Mouse (Mus musculus) heart, embryonic 10.5 days (tissue): ENCODE data around the gene Pde4d. TPM values are rescaled to one million over a fixed set of nuclear protein-coding genes. Genes with fewer than 3 reads are reported as not detected.
"Not testable (repeated sequence)": the region's sequence is repeated elsewhere in the genome, so short reads cannot be mapped to it uniquely, and the experiment has no call there.

ENCODE experiments used
- DNase-seq: peaks from one replicate; pipeline ENCODE4 v3.0.0-alpha.2; 2017; ENCODE audit warnings: low spot score
- H3K27ac ChIP-seq: fragments of 300-500 bp; sonication (generic); 2 replicates; pipeline ENCODE4 v1.5.1; 2016; ENCODE audit warnings: mild to moderate bottlenecking
- H3K27me3 ChIP-seq: fragments of 300-500 bp; sonication (generic); 2 replicates; pipeline ENCODE4 v1.6.1; 2016; ENCODE audit warnings: mild to moderate bottlenecking; ENCODE audit not compliant: poor library complexity, insufficient read depth, severe bottlenecking
- H3K36me3 ChIP-seq: fragments of 300-500 bp; sonication (generic); 2 replicates; pipeline ENCODE4 v1.6.1; 2016; ENCODE audit warnings: mild to moderate bottlenecking, moderate library complexity
- H3K4me1 ChIP-seq: fragments of 300-500 bp; sonication (generic); 2 replicates; pipeline ENCODE4 v1.6.1; 2016; ENCODE audit warnings: mild to moderate bottlenecking
- H3K4me3 ChIP-seq: fragments of 300-500 bp; sonication (generic); 2 replicates; pipeline ENCODE4 v1.5.1; 2016; ENCODE audit warnings: mild to moderate bottlenecking, moderate library complexity
- H3K9me3 ChIP-seq: fragments of 300-500 bp; sonication (generic); 2 replicates; pipeline ENCODE4 v1.6.1; 2016; ENCODE audit warnings: mild to moderate bottlenecking, moderate library complexity
- whole genome bisulfite sequencing: fragments of 180-500 bp; shearing (Covaris S2); methylation state at CpG from one replicate; pipeline ENCODE4 v1.1.7; 2016; 5-methylcytosine and 5-hydroxymethylcytosine counted together
- polyA plus RNA-seq: library from polyadenylated mRNA; unstranded; fragments of >200 nt; fragmentation: Nextera tagmentation; extraction: Ambion mirVana; gene quantifications from 2 replicates; pipeline ENCODE4 v1.2.1, GENCODE M21; 2016

Gene Pde4d
- polyA plus RNA-seq, 1 experiment from 2014 or later: 24.9 TPM

DNA sequence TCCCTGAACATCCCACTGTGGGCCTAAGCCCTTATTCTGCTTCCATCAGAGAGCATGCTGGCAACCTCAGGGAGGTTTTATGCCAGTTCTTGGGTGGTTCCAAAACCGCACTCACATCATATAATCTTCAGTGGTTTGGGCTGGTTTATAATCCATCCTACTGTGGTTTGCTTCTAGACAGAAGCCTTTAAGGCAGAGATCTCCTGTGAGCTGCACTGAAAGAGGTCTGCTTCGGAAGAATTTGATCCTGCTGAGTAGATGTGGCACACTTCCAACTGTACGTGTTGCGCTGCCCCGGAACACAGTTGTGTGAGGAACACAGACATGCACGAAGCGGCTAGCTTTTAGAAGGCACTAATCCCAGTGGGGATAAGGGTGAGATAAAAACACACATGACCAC lies 236.1 kb downstream of the Pde4d start:
- DNase-seq: no peak
- no peaks in the 10 kb centered on the region for H3K9me3 ChIP-seq
- no peaks in the 10 kb centered on the region for H3K27me3 ChIP-seq
- no peak overlapping the region for H3K4me3 ChIP-seq
- H3K27ac ChIP-seq: no peak overlapping the region
- no peaks in the 10 kb centered on the region for H3K4me1 ChIP-seq
- WGBS: 84% methylated on average over 7 of the region's 7 CpGs
- no peaks in the 10 kb centered on the region for H3K36me3 ChIP-seq

- no peak overlapping the region for H3K27ac ChIP-seq
- DNase-seq: no peak
- no peaks in the 10 kb centered on the region for H3K36me3 ChIP-seq
- H3K9me3 ChIP-seq: no peaks in the 10 kb centered on the region
- H3K4me1 ChIP-seq: no peaks in the 10 kb centered on the region
- WGBS: 78% methylated on average over 2 of the region's 2 CpGs
- H3K4me3 ChIP-seq: no peak overlapping the region
- no peaks in the 10 kb centered on the region for H3K27me3 ChIP-seq
These were observed 236.5 kb downstream of the Pde4d start for GRCm38 (mm10) chr13:108686262-108686661.

DNA sequence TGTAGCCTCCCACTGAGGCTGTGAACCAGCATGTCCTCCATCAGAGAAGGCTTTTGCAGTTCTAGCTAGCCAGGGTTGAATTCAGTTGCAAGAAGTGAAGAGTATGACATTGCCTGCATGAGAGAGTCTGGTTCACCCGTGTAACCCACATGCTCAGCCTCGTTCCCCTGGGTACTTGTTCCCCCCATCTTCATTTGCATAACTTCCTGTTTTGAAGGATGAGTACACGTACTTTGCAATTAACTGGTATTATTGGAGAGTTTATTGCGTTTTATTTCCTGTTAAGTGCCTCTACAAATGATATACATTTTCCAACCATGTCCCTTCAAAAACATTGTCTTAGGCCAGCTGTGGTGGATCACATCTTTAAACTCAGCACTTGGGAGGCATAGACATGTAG lies 237.1 kb downstream of the Pde4d start:
- Histone ChIP-seq H3K36me3 (no peaks in the 10 kb centered on the region), H3K9me3 (no peaks in the 10 kb centered on the region), H3K27ac (no peak overlapping the region), H3K4me3 (no peak overlapping the region), H3K27me3 (no peaks in the 10 kb centered on the region), H3K4me1 (no peaks in the 10 kb centered on the region)
- DNase-seq: no peak
- 76% methylated on average over 4 of the region's 4 CpGs for WGBS

- H3K4me3 ChIP-seq: no peak overlapping the region
- no peaks in the 10 kb centered on the region for H3K36me3 ChIP-seq
- H3K4me1 ChIP-seq: no peaks in the 10 kb centered on the region
- 75% methylated on average over 12 of the region's 12 CpGs for WGBS
- H3K27ac ChIP-seq: no peak overlapping the region
- DNase-seq: no peak
- no peaks in the 10 kb centered on the region for H3K27me3 ChIP-seq
- H3K9me3 ChIP-seq: no peaks in the 10 kb centered on the region
These were observed 243.3 kb downstream of the Pde4d start for GRCm38 (mm10) chr13:108692883-108693550.

DNA sequence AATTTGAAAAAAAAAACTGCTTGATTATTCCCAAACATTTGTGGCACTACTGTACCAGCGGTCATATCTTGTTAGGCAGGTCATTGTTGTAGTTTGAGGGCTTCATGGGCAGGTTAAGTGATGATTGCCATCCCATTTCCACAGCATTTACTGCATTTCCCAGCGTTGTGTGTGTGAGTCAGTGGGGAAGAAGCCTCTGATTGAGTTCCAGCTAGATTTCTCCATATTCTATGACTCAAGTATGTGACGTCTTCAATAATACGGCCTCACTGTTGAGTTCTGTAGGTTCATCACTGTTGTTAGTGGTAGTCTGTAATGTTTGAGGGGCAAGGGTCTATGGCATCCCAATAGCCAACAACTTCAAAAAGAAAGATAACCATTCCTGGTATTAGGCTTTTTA lies 255.7 kb downstream of the Pde4d start:
- Histone ChIP-seq H3K36me3 (no peaks in the 10 kb centered on the region), H3K27me3 (no peaks in the 10 kb centered on the region), H3K9me3 (no peaks in the 10 kb centered on the region), H3K27ac (no peak overlapping the region), H3K4me3 (no peak overlapping the region), H3K4me1 (no peaks in the 10 kb centered on the region)
- no peak for DNase-seq
- 79% methylated on average over 4 of the region's 4 CpGs for WGBS

GRCm38 (mm10) chr13:108714032-108714431 lies 264.3 kb downstream of the Pde4d start:
- no peaks in the 10 kb centered on the region for H3K27me3 ChIP-seq
- DNase-seq: no peak
- H3K4me3 ChIP-seq: no peak overlapping the region
- 76% methylated on average over 3 of the region's 3 CpGs for WGBS
- no peaks in the 10 kb centered on the region for H3K36me3 ChIP-seq
- no peak overlapping the region for H3K27ac ChIP-seq
- H3K9me3 ChIP-seq: no peaks in the 10 kb centered on the region
- H3K4me1 ChIP-seq: no peaks in the 10 kb centered on the region

- Histone ChIP-seq H3K9me3 (no peaks in the 10 kb centered on the region), H3K27me3 (no peaks in the 10 kb centered on the region), H3K36me3 (no peaks in the 10 kb centered on the region), H3K27ac (no peak overlapping the region), H3K4me3 (no peak overlapping the region), H3K4me1 (no peaks in the 10 kb centered on the region)
- no peak for DNase-seq
- 82% methylated on average over 3 of the region's 3 CpGs for WGBS
These were observed 265.3 kb downstream of the Pde4d start for GRCm38 (mm10) chr13:108715029-108715428.

DNA sequence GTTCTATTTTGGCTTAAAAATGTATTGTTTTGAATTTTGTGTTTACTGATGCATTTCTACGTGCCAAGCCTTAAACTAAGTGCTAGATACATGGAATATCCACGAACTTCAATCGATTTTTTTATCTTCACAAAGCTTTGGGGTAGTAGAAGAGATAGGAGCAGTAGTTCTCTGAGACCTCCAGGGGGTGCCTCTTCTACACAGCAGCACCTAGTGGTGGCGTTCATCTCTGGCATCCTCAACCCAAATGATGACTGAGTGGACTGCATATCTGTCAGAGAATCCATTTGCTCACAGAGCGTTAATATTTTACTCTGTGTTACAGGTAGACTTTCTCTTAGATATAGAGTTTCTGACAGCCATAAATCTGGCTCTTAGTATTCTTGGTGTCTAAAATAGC lies 272.5 kb downstream of the Pde4d start:
- Histone ChIP-seq H3K27me3 (no peaks in the 10 kb centered on the region), H3K4me3 (no peak overlapping the region), H3K36me3 (no peaks in the 10 kb centered on the region), H3K9me3 (no peaks in the 10 kb centered on the region), H3K4me1 (no peaks in the 10 kb centered on the region), H3K27ac (no peak overlapping the region)
- DNase-seq: no peak
- 70% methylated on average over 5 of the region's 5 CpGs for WGBS

GRCm38 (mm10) chr13:108734356-108734755 lies 284.6 kb downstream of the Pde4d start:
- H3K27ac ChIP-seq, H3K4me1 ChIP-seq: not testable (repeated sequence)
- WGBS: 75% methylated on average over 2 of the region's 2 CpGs

GRCm38 (mm10) chr13:108751155-108751840 lies 301.6 kb downstream of the Pde4d start:
- Histone ChIP-seq H3K36me3 (no peaks in the 10 kb centered on the region), H3K4me3 (no peak overlapping the region), H3K4me1 (no peaks in the 10 kb centered on the region), H3K27ac (no peak overlapping the region), H3K9me3 (no peaks in the 10 kb centered on the region), H3K27me3 (no peaks in the 10 kb centered on the region)
- DNase-seq: no peak
- 77% methylated on average over 3 of the region's 3 CpGs for WGBS

More at GRCm38 (mm10) chr13:108734356-108734755, 284.6 kb downstream of the Pde4d start:
- H3K9me3 ChIP-seq, DNase-seq, H3K4me3 ChIP-seq, H3K27me3 ChIP-seq, H3K36me3 ChIP-seq: not testable (repeated sequence)

GRCm38 (mm10) chr13:108757477-108757876 lies 307.7 kb downstream of the Pde4d start:
- Histone ChIP-seq H3K36me3 (no peaks in the 10 kb centered on the region), H3K27ac (no peak overlapping the region), H3K9me3 (no peaks in the 10 kb centered on the region), H3K4me1 (no peaks in the 10 kb centered on the region), H3K27me3 (no peaks in the 10 kb centered on the region), H3K4me3 (no peak overlapping the region)
- no peak for DNase-seq
- 82% methylated on average over 7 of the region's 7 CpGs for WGBS

DNA sequence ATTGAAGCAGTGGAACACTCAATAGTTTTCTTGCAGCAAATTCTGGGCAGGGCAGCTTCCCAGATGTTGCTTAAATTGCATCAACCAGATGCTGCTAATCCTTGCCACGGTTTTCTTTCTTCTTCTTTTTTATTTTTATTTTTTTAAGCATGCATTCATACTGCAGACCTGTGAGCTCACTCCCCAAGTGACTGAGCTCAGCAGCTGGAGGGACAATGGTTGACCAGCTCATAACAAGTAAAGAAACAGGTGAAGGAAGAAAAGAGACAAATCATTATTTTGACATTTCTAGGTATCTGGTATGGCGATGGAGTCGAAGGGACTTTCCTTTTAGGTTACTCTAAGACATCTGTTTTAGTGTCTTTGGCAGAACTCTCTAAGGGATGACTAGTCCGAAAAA lies 308.6 kb downstream of the Pde4d start:
- no peaks in the 10 kb centered on the region for H3K9me3 ChIP-seq
- 79% methylated on average over 4 of the region's 4 CpGs for WGBS
- no peak for DNase-seq
- no peaks in the 10 kb centered on the region for H3K36me3 ChIP-seq
- H3K27me3 ChIP-seq: no peaks in the 10 kb centered on the region
- H3K4me1 ChIP-seq: no peaks in the 10 kb centered on the region
- no peak overlapping the region for H3K27ac ChIP-seq
- H3K4me3 ChIP-seq: no peak overlapping the region

DNA sequence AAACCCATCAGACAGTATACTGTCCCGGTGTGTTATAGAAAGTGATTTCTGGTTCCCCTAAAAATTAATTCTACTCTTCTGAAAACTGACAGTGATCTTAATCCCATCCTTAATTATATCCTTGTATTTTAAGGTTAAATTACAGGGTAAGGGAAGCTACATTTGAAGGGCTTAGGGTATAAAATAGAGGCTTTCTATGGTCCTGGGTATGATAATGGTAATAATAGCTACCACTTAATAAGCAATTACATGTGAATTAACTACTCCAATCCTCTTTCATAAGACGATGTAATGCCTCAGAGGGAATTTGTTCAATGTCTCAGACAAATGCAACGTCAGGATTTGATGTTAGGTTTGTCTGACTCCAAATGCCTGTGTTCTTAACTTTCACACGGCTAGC lies 309.4 kb downstream of the Pde4d start:
- H3K4me3 ChIP-seq: no peak overlapping the region
- DNase-seq: no peak
- 78% methylated on average over 4 of the region's 4 CpGs for WGBS
- no peak overlapping the region for H3K27ac ChIP-seq
- H3K27me3 ChIP-seq: no peaks in the 10 kb centered on the region
- H3K9me3 ChIP-seq: no peaks in the 10 kb centered on the region
- no peaks in the 10 kb centered on the region for H3K4me1 ChIP-seq
- H3K36me3 ChIP-seq: no peaks in the 10 kb centered on the region

DNA sequence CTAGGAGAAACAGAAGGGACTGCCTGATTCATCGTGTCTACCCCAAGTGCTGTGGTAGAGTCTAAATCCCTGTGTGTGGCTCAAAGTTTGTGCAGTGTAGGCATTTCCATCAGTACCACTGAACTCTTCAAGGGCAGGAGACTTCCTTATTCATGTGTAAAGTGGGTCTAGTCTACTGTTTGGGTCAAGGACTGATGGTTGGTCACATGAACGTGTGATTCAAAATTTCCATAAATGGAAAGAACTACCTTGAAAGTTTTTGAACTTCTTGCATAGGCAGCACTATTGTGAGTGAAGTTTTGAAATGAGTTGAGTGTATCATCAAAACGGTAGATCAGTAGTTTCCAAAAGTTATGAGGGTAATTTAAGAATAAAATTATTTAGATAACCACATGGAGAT lies 313.5 kb downstream of the Pde4d start:
- Histone ChIP-seq H3K4me3 (no peak overlapping the region), H3K9me3 (no peaks in the 10 kb centered on the region), H3K27me3 (no peaks in the 10 kb centered on the region), H3K27ac (no peak overlapping the region), H3K36me3 (no peaks in the 10 kb centered on the region), H3K4me1 (no peaks in the 10 kb centered on the region)
- 74% methylated on average over 3 of the region's 3 CpGs for WGBS
- DNase-seq: no peak
